Mouse (Mus musculus) splenic B cell, adult 2 months (primary cell): ENCODE measurements around the gene Rgl1.

Experiments used
- DNase-seq: peaks from one replicate; pipeline ENCODE4 v3.0.0-alpha.2; 2011; ENCODE audit warnings: low read depth, low spot score
- H3K27me3 ChIP-seq: 2 replicates; pipeline ENCODE4 v1.6.1; 2012; ENCODE audit warnings: mild to moderate bottlenecking, low read length, moderate library complexity, mixed read lengths; ENCODE audit not compliant: control insufficient read depth, poor library complexity, insufficient read depth, severe bottlenecking
- H3K36me3 ChIP-seq: 2 replicates; pipeline ENCODE4 v1.6.1; 2012; ENCODE audit warnings: mild to moderate bottlenecking, low read length, moderate library complexity, mixed read lengths; ENCODE audit not compliant: control insufficient read depth, poor library complexity, insufficient read depth, severe bottlenecking

Rgl1 gene

DNA sequence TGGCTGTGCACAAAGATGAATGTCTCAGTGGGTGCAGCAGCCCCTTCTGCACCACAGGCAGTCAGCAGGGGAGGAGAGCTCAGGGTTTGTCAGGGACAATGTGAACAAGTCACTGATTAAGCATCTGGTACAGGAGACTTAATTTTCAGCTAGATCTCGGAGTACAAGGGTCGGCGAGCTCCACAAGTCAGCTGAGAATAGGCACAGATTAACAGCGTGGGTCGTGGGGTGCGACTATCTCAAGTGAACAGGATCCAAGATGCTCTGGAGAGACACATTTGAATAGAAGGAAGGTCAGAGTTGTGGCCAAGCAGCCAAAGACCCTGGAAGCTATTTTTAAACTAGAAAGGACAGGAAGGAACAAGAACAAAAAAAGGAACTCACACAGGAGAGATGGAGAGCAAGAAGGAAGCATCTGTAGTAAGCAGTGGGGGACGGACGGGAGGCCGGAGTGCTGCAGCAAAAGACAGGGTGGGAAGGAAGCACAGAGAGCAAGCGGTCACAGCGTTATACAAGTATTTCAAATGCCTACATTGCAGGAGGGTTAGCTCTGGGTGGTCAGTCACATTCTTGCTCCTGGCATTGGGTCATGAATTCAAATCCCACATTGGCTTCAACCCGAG lies 153.5 kb downstream of the Rgl1 start:
- DNase-seq = no peak
- Histone ChIP-seq H3K36me3 (no peaks in the 10 kb centered on the region), H3K27me3 (no peaks in the 10 kb centered on the region)

- DNase-seq = no peak
- Histone ChIP-seq H3K36me3 (no peaks in the 10 kb centered on the region), H3K27me3 (no peaks in the 10 kb centered on the region)
Measured at GRCm38 (mm10) chr1:152609547-152609946, 156.6 kb downstream of the Rgl1 start.

DNA sequence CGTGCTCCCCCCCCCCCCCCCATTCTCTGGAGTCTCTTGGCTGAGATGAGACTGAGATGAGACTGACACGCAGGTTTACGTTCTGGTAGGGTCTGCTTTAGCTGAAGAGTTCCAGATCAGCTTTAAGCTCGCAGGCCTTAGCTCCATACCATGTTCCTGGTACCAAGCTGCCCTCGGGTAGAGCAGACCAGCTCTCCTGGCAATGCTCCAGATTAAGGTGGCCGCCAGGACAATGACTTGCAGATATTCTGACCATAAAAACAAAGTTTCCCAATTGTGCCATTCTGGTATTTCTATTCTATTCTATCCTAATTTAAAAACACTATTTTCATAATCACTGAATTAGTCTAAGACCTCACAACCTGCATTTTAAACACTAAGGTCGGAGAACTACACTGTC lies 157.1 kb downstream of the Rgl1 start:
- no peaks in the 10 kb centered on the region for H3K27me3 ChIP-seq
- no peak for DNase-seq
- no peaks in the 10 kb centered on the region for H3K36me3 ChIP-seq

- Histone ChIP-seq H3K36me3 (no peaks in the 10 kb centered on the region), H3K27me3 (no peaks in the 10 kb centered on the region)
- peak; percentile 38 for DNase-seq
Measured at GRCm38 (mm10) chr1:152607765-152608164, 158.4 kb downstream of the Rgl1 start.

DNA sequence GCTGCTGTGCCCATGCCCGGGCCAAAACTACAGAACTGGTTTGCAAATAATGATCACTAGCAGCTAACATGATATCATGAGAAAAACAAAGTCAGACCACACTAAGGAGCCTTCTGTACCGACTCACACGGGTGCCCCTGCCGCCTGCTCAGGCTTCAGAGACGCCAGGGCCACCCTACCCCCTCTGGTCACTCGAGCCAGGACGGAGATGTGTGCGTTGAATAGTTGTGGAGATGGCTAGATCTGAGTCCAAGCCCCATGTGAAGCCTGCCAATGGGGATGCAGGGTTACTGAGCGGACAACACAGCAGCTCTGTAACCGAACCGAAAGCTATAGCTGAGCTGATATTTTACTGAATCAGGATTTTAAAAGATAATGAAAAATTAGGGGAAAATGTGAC lies 159.4 kb downstream of the Rgl1 start:
- Histone ChIP-seq H3K36me3 (no peaks in the 10 kb centered on the region), H3K27me3 (no peaks in the 10 kb centered on the region)
- DNase-seq = no peak

- no peaks in the 10 kb centered on the region for H3K27me3 ChIP-seq
- no peaks in the 10 kb centered on the region for H3K36me3 ChIP-seq
- DNase-seq = peak; percentile 44
Measured at GRCm38 (mm10) chr1:152605895-152606625, 160.1 kb downstream of the Rgl1 start.

DNA sequence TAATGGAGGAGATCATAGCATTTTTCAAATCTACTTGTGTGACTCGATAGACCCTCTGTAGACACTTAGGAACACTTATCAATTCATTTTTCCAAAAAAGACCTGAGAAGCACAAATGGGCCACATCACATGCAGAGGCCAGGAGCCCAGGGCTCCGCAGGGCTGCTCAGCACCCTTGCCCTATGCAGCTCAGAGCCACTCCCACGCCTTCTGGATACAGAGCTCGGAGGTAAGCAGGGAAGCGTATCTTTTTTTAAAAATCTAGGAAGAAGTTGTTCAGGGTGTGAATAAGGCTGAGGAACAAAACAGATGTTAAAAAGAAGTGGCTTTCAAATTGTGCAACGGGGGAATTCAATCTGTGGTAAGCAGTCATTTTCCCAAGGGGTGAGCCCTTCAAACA lies 162.0 kb downstream of the Rgl1 start:
- DNase-seq = no peak
- H3K27me3 ChIP-seq = no peaks in the 10 kb centered on the region
- no peaks in the 10 kb centered on the region for H3K36me3 ChIP-seq

DNA sequence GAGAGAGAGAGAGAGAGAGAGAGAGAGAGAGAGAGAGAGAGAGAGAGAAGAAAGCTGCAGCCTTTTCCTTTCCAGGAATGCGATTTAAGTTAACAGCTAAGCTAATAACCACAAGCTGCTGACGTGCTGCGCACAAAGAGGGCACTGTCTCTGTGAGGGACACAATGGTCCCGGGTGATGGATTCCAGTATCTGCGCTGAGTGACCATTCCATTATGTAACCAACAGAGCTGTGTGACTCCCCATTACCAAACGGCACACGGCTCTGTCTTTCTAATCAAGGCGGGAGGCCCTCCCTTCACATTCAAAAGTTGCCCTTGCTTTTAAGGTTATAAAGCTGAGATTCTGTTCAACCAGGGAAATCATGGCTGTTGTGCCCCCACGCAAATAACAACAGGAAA lies 162.5 kb downstream of the Rgl1 start:
- no peaks in the 10 kb centered on the region for H3K36me3 ChIP-seq
- no peak for DNase-seq
- no peaks in the 10 kb centered on the region for H3K27me3 ChIP-seq

DNA sequence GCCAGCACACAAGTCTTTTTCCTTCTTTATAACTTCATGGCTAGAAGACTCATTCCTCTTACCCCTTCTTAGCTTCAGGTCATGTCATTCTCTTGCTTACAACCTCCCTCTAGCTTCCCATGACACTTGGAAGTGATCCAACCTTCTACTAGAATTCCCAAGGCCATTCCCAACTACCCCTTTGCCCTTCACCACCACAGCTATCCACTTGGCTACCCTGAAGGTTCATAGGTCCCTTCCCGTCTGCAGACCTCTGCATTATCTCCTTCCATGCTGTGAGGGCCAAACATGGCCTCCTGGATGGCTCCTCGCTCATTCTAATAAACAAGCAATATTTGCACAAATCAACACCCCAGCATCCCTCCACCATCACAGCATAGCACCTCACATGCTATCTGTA lies 165.7 kb downstream of the Rgl1 start:
- no peaks in the 10 kb centered on the region for H3K36me3 ChIP-seq
- no peaks in the 10 kb centered on the region for H3K27me3 ChIP-seq

GRCm38 (mm10) chr1:152599347-152599746 lies 166.8 kb downstream of the Rgl1 start:
- no peak for DNase-seq
- Histone ChIP-seq H3K27me3 (no peaks in the 10 kb centered on the region), H3K36me3 (no peaks in the 10 kb centered on the region)

More for the DNA sequence above, 165.7 kb downstream of the Rgl1 start:
- no peak for DNase-seq

GRCm38 (mm10) chr1:152594690-152595089 lies 171.5 kb downstream of the Rgl1 start:
- DNase-seq = no peak
- no peaks in the 10 kb centered on the region for H3K27me3 ChIP-seq
- H3K36me3 ChIP-seq = no peaks in the 10 kb centered on the region

GRCm38 (mm10) chr1:152593831-152594549 lies 172.2 kb downstream of the Rgl1 start:
- DNase-seq = no peak
- Histone ChIP-seq H3K36me3 (no peaks in the 10 kb centered on the region), H3K27me3 (no peaks in the 10 kb centered on the region)

- DNase-seq = no peak
- H3K27me3 ChIP-seq = no peaks in the 10 kb centered on the region
- no peaks in the 10 kb centered on the region for H3K36me3 ChIP-seq
Measured at GRCm38 (mm10) chr1:152593382-152593781, 172.8 kb downstream of the Rgl1 start.

- no peak for DNase-seq
- Histone ChIP-seq H3K27me3 (no peaks in the 10 kb centered on the region), H3K36me3 (no peaks in the 10 kb centered on the region)
Measured at GRCm38 (mm10) chr1:152592609-152593008, 173.5 kb downstream of the Rgl1 start.

DNA sequence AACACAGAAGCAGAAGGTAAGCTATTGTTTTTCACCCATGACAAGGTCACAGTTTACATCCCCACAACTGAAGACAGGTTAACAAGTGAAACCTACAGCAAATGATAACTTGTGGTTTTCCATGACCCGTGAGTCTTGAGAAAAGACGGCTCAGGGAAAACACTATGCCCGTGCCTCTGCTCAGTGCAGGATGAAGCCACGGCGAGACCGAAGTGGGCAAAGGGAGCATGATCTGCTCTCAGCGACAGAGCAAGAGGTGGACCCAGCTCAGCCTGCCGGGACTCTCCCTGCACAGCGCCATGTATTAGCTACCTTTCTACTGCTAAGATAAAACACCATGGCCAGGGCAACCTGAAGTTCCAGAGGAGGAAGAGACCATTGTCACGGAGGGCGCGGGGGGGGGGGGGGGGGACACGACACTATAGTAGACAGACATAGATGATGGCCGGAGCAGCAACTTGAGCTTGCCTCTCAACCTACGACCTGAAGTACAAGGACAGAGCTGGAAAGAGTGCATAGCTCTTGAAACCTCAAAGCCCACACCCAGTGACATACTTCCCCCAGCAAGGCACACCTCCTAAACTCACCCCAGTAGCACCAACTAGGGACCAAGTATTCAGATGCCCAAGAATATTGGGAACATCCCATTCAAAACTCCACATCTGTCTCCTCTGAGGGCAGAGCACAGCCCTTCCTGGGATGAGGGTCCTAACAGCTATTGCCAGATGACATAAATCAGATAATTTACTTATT lies 174.2 kb downstream of the Rgl1 start:
- H3K36me3 ChIP-seq = no peaks in the 10 kb centered on the region
- no peaks in the 10 kb centered on the region for H3K27me3 ChIP-seq
- DNase-seq = no peak
